Mouse (Mus musculus): ENCODE measurements around the gene Krtap5-5. TPM values are rescaled to one million over a fixed set of nuclear protein-coding genes. Genes with fewer than 3 reads are reported as not detected.
"Not testable (repeated sequence)": the region's sequence is repeated elsewhere in the genome, so short reads cannot be mapped to it uniquely, and the experiment has no call there.

Gene Krtap5-5
- not detected in 2 replicates for polyA plus RNA-seq (2015; fragmentation: Nextera tagmentation; extraction: Ambion mirVana)

GRCm38 (mm10) chr7:142229871-142230270 lies at the start of gene Krtap5-5:
Gene Krtap5-5, minus strand, starts transcription at chr7:142229971.
- not testable (repeated sequence) for ATAC-seq (replicated peaks); H3K36me3 ChIP-seq (replicated peaks); H3K9me3 ChIP-seq; H3K4me3 ChIP-seq; H3K4me2 ChIP-seq; H3K9ac ChIP-seq; H3K27me3 ChIP-seq (replicated peaks); H3K4me1 ChIP-seq; H3K27ac ChIP-seq
- WGBS: 52% methylated on average over 3 of the region's 3 CpGs

- peaks cover 16% of the 10 kb centered on the region for H3K27me3 ChIP-seq (replicated peaks)
- H3K4me3 ChIP-seq; H3K9ac ChIP-seq; H3K36me3 ChIP-seq (replicated peaks); ATAC-seq (replicated peaks); H3K4me2 ChIP-seq; H3K27ac ChIP-seq; H3K9me3 ChIP-seq: not testable (repeated sequence)
- peaks cover 12% of the 10 kb centered on the region for H3K4me1 ChIP-seq
- 65% methylated on average over 1 of the region's 1 CpGs for WGBS
Measured at GRCm38 (mm10) chr7:142279291-142279690, 49.5 kb upstream of the Krtap5-5 start.

- not testable (repeated sequence) for H3K27ac ChIP-seq; H3K4me1 ChIP-seq; H3K36me3 ChIP-seq (replicated peaks); H3K4me3 ChIP-seq; H3K4me2 ChIP-seq; H3K9ac ChIP-seq; ATAC-seq (replicated peaks); H3K9me3 ChIP-seq
- 0% methylated on average over 3 of the region's 3 CpGs for WGBS
- H3K27me3 ChIP-seq (replicated peaks): peaks cover 15% of the 10 kb centered on the region
Measured at GRCm38 (mm10) chr7:142278183-142278582, 48.4 kb upstream of the Krtap5-5 start.

- H3K4me2 ChIP-seq: not testable (repeated sequence)
Measured at GRCm38 (mm10) chr7:142274263-142274662, 44.5 kb upstream of the Krtap5-5 start, which contains the start of gene Gm4559. Gene Gm4559, minus strand, starts transcription at chr7:142274363.

GRCm38 (mm10) chr7:142258254-142258653 lies 28.5 kb upstream of the Krtap5-5 start, which contains the start of gene Gm2431:
Gene Gm2431, minus strand, starts transcription at chr7:142258354.
- not testable (repeated sequence) for H3K4me3 ChIP-seq; H3K27me3 ChIP-seq (replicated peaks); ATAC-seq (replicated peaks); H3K4me1 ChIP-seq; H3K4me2 ChIP-seq; H3K9ac ChIP-seq; H3K9me3 ChIP-seq; H3K36me3 ChIP-seq (replicated peaks); H3K27ac ChIP-seq
- WGBS: 54% methylated on average over 1 of the region's 1 CpGs

More at GRCm38 (mm10) chr7:142274263-142274662, 44.5 kb upstream of the Krtap5-5 start, which contains the start of gene Gm4559:
- H3K9me3 ChIP-seq; H3K27me3 ChIP-seq (replicated peaks); ATAC-seq (replicated peaks); H3K27ac ChIP-seq; H3K36me3 ChIP-seq (replicated peaks); H3K9ac ChIP-seq; H3K4me1 ChIP-seq; H3K4me3 ChIP-seq: not testable (repeated sequence)

- no peaks in the 10 kb centered on the region for H3K4me1 ChIP-seq
- no peak for ATAC-seq (replicated peaks)
- H3K27ac ChIP-seq: no peak overlapping the region
- H3K9me3 ChIP-seq: no peaks in the 10 kb centered on the region
- H3K4me3 ChIP-seq: no peak overlapping the region
- H3K9ac ChIP-seq: no peak overlapping the region
- WGBS: 0% methylated on average over 2 of the region's 2 CpGs
- no peaks in the 10 kb centered on the region for H3K27me3 ChIP-seq (replicated peaks)
- H3K4me2 ChIP-seq: no peak overlapping the region
- no peaks in the 10 kb centered on the region for H3K36me3 ChIP-seq (replicated peaks)
Measured at GRCm38 (mm10) chr7:142255517-142255916, 25.7 kb upstream of the Krtap5-5 start.

- Histone ChIP-seq H3K36me3 (replicated peaks) (no peaks in the 10 kb centered on the region), H3K4me1 (no peaks in the 10 kb centered on the region), H3K4me2 (no peak overlapping the region), H3K27me3 (replicated peaks) (no peaks in the 10 kb centered on the region), H3K9me3 (no peaks in the 10 kb centered on the region), H3K27ac (no peak overlapping the region), H3K4me3 (no peak overlapping the region), H3K9ac (no peak overlapping the region)
- ATAC-seq (replicated peaks): no peak
- 0% methylated on average over 1 of the region's 1 CpGs for WGBS
Measured at GRCm38 (mm10) chr7:142249824-142250223, 20.1 kb upstream of the Krtap5-5 start.

GRCm38 (mm10) chr7:142240978-142241377 lies 11.2 kb upstream of the Krtap5-5 start, which contains the start of gene Gm40460:
Gene Gm40460, minus strand, starts transcription at chr7:142241078.
- ATAC-seq (replicated peaks): no peak
- 66% methylated on average over 2 of the region's 2 CpGs for WGBS
- no peak within 1 kb of the TSS for H3K27ac ChIP-seq

GRCm38 (mm10) chr7:142231540-142231939 lies 1.8 kb upstream of the Krtap5-5 start:
- WGBS: 40% methylated on average over 1 of the region's 1 CpGs
- ATAC-seq (replicated peaks): no peak
- no peaks in the 10 kb centered on the region for H3K4me1 ChIP-seq
- no peaks in the 10 kb centered on the region for H3K9me3 ChIP-seq
- no peak overlapping the region for H3K4me3 ChIP-seq
- no peak overlapping the region for H3K4me2 ChIP-seq
- no peaks in the 10 kb centered on the region for H3K36me3 ChIP-seq (replicated peaks)
- H3K9ac ChIP-seq: no peak overlapping the region
- no peaks in the 10 kb centered on the region for H3K27me3 ChIP-seq (replicated peaks)
- no peak overlapping the region for H3K27ac ChIP-seq

More at GRCm38 (mm10) chr7:142240978-142241377, 11.2 kb upstream of the Krtap5-5 start, which contains the start of gene Gm40460:
- no peak within 1 kb of the TSS for H3K9ac ChIP-seq
- no peaks in the 10 kb centered on the region for H3K9me3 ChIP-seq
- no peaks in the 10 kb centered on the region for H3K27me3 ChIP-seq (replicated peaks)
- H3K4me1 ChIP-seq: no peaks in the 10 kb centered on the region
- H3K36me3 ChIP-seq (replicated peaks): no peaks in the 10 kb centered on the region
- no peak within 1 kb of the TSS for H3K4me3 ChIP-seq
- H3K4me2 ChIP-seq: no peak within 1 kb of the TSS

GRCm38 (mm10) chr7:142224518-142224917 lies 5.3 kb downstream of the Krtap5-5 start:
- Histone ChIP-seq H3K4me3 (no peak overlapping the region), H3K4me1 (no peaks in the 10 kb centered on the region), H3K4me2 (no peak overlapping the region), H3K36me3 (replicated peaks) (no peaks in the 10 kb centered on the region), H3K27me3 (replicated peaks) (no peaks in the 10 kb centered on the region), H3K27ac (no peak overlapping the region), H3K9ac (no peak overlapping the region), H3K9me3 (no peaks in the 10 kb centered on the region)
- no peak for ATAC-seq (replicated peaks)
- WGBS: 57% methylated on average over 2 of the region's 2 CpGs

GRCm38 (mm10) chr7:142212136-142212535 lies 17.6 kb downstream of the Krtap5-5 start:
- ATAC-seq (replicated peaks); H3K9me3 ChIP-seq; H3K4me2 ChIP-seq; H3K27me3 ChIP-seq (replicated peaks); H3K4me3 ChIP-seq; H3K9ac ChIP-seq; H3K36me3 ChIP-seq (replicated peaks); H3K4me1 ChIP-seq; H3K27ac ChIP-seq: not testable (repeated sequence)
- 61% methylated on average over 1 of the region's 1 CpGs for WGBS

GRCm38 (mm10) chr7:142211559-142211958 lies 18.2 kb downstream of the Krtap5-5 start, which contains the start of gene Gm7579:
Gene Gm7579, plus strand, starts transcription at chr7:142211859.
- Histone ChIP-seq H3K4me3 (no peak within 1 kb of the TSS), H3K9me3 (no peaks in the 10 kb centered on the region), H3K4me1 (no peaks in the 10 kb centered on the region), H3K36me3 (replicated peaks) (no peaks in the 10 kb centered on the region), H3K27ac (no peak within 1 kb of the TSS), H3K9ac (no peak within 1 kb of the TSS), H3K4me2 (no peak within 1 kb of the TSS), H3K27me3 (replicated peaks) (no peaks in the 10 kb centered on the region)
- ATAC-seq (replicated peaks): no peak
- 84% methylated on average over 1 of the region's 1 CpGs for WGBS

GRCm38 (mm10) chr7:142206891-142207290 lies 22.9 kb downstream of the Krtap5-5 start:
- not testable (repeated sequence) for H3K9ac ChIP-seq; H3K27ac ChIP-seq; H3K27me3 ChIP-seq (replicated peaks); ATAC-seq (replicated peaks); H3K4me2 ChIP-seq; H3K4me1 ChIP-seq; H3K36me3 ChIP-seq (replicated peaks); H3K4me3 ChIP-seq; H3K9me3 ChIP-seq
- 71% methylated on average over 5 of the region's 5 CpGs for WGBS

Measured in midbrain, embryonic 15.5 days (tissue).